Mouse (Mus musculus) embryonic facial prominence, embryonic 14.5 days (tissue): Measurements from ENCODE around the gene Gm884. TPM values are rescaled to one million over a fixed set of nuclear protein-coding genes. Genes with fewer than 3 reads are reported as not detected.
A peak's percentile ranks its signal among the peaks of the same experiment; 100 is the strongest.
"Not testable (repeated sequence)": the region's sequence is repeated elsewhere in the genome, so short reads cannot be mapped to it uniquely, and the experiment has no call there.

ENCODE experiments used
- ATAC-seq: fragments of 200-750 bp; cut with Nextera tagmentation; 2 replicates; pipeline ENCODE4 v1.8.0; 2017; ENCODE audit warnings: low read depth, moderate number of reproducible peaks, moderate TSS enrichment
- DNase-seq: peaks from one replicate; pipeline ENCODE4 v3.0.0-alpha.2; 2015; ENCODE audit warnings: low spot score
- H3K27ac ChIP-seq: fragments of 300-500 bp; sonication (generic); replicated peaks from 2 replicates; pipeline ENCODE4 v1.5.1; 2014; ENCODE audit warnings: low read depth, mild to moderate bottlenecking, low read length, moderate library complexity
- H3K27me3 ChIP-seq: fragments of 300-500 bp; sonication (generic); replicated peaks from 2 replicates; pipeline ENCODE4 v1.6.1; 2014; ENCODE audit warnings: low read length; ENCODE audit not compliant: control insufficient read depth, insufficient read depth
- H3K36me3 ChIP-seq: fragments of 300-500 bp; sonication (generic); 2 replicates; pipeline ENCODE4 v1.6.1; 2014; ENCODE audit warnings: low read length, mixed read lengths; ENCODE audit not compliant: control insufficient read depth, insufficient read depth
- H3K4me1 ChIP-seq: fragments of 300-500 bp; sonication (generic); 2 replicates; pipeline ENCODE4 v1.6.1; 2014; ENCODE audit warnings: antibody characterized with exemption, low read length; ENCODE audit not compliant: control insufficient read depth, insufficient read depth
- H3K4me2 ChIP-seq: fragments of 300-500 bp; sonication (generic); 2 replicates; pipeline ENCODE4 v1.6.1; 2014; ENCODE audit warnings: low read depth, mild to moderate bottlenecking, low read length, moderate library complexity, mixed read lengths
- H3K4me3 ChIP-seq: fragments of 300-500 bp; sonication (generic); 2 replicates; pipeline ENCODE4 v1.5.1; 2014; ENCODE audit warnings: low read depth, mild to moderate bottlenecking, low read length
- H3K9ac ChIP-seq: fragments of 300-500 bp; sonication (generic); 2 replicates; pipeline ENCODE4 v1.6.1; 2014; ENCODE audit warnings: low read depth, mild to moderate bottlenecking, low read length, moderate library complexity, mixed read lengths
- H3K9me3 ChIP-seq: fragments of 300-500 bp; sonication (generic); 2 replicates; pipeline ENCODE4 v1.6.1; 2016; ENCODE audit warnings: low read length; ENCODE audit not compliant: control insufficient read depth
- WGBS: fragments of 180-500 bp; shearing (Covaris S2); extraction: QIAGEN DNeasy Blood & Tissue Kit; methylation state at CpG from one replicate; pipeline ENCODE4 v1.1.7; 2014; 5-methylcytosine and 5-hydroxymethylcytosine counted together
- polyA plus RNA-seq: library from polyadenylated mRNA; unstranded; fragments of >200 nt; fragmentation: Nextera tagmentation; extraction: Ambion mirVana; gene quantifications from 2 replicates; pipeline ENCODE4 v1.2.1, GENCODE M21; 2014

Gene Gm884
- polyA plus RNA-seq, 1 experiment from 2014 or later = not detected

DNA sequence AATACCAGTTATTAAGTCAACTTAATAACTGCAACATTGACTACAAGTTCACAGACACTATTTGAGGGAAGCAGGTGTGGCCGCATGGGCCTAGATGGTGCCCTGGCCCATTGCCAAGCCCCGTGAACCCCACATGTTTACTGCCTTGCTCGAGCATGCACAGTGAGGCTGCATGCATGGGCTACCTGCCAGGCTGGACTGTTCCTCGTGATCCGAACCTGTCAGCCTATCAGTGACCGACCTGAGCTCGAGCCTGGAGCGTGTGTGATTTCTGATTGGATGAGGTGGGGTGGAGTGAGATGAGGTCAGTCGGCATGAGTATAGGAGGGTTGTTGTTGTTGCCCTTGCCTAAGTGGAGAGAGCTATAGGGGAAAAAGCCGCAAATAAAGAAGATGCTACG lies 42.6 kb downstream of the Gm884 start:
- 91% methylated on average over 11 of the region's 11 CpGs for WGBS
- Histone ChIP-seq H3K9me3 (no peaks in the 10 kb centered on the region), H3K27ac (no peak overlapping the region), H3K4me1 (no peaks in the 10 kb centered on the region), H3K27me3 (no peaks in the 10 kb centered on the region), H3K9ac (no peak overlapping the region), H3K4me3 (no peak overlapping the region), H3K4me2 (no peak overlapping the region), H3K36me3 (no peaks in the 10 kb centered on the region)
- ATAC-seq (no peak), DNase-seq (no peak)

DNA sequence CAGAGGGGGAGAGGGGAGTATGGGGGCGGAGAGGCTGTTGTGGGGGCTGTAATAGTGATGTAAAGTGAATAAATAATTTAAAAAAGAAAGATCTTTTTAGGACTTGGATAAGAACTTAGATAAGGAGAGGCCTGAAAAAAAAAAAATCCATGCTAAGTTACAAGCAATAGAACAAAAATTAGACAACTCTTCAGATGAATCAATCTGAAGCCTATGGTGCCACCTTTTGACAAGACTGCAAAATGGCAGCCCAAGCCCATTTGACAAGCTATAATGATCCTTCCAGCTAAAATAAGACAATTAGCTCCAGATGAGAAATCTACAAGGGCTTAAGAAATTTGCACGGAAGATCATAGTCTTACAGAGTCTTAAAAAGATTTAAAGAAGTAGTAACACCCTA lies 64.9 kb downstream of the Gm884 start:
- Histone ChIP-seq H3K4me2 (no peak overlapping the region), H3K4me1 (no peaks in the 10 kb centered on the region), H3K27me3 (no peaks in the 10 kb centered on the region), H3K9ac (no peak overlapping the region), H3K27ac (no peak overlapping the region), H3K4me3 (no peak overlapping the region), H3K9me3 (no peaks in the 10 kb centered on the region), H3K36me3 (no peaks in the 10 kb centered on the region)
- ATAC-seq (no peak), DNase-seq (peak; percentile 32)
- WGBS = 66% methylated on average over 2 of the region's 2 CpGs

DNA sequence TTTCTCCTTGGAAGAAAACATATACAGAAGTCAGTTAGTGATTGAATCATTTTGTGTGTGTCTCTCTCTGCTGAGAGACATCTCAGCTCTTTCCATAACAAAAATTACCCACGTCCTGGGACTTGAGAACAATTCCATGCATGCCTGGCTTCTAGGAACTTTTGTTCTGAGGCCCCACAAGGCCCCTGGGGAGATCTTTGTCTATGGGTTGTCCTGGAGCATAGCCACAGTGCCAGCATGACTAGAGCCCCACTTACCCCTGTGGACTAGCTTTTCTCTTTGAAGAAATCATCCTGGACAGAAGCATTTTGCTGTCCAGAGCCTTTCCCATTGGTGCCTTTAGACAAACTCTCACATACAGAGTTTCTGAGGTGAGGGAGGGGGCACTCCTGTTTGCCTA lies 86.0 kb downstream of the Gm884 start:
- H3K27ac ChIP-seq, ATAC-seq, H3K27me3 ChIP-seq, H3K4me2 ChIP-seq, H3K36me3 ChIP-seq, H3K4me1 ChIP-seq, H3K9me3 ChIP-seq, H3K4me3 ChIP-seq, H3K9ac ChIP-seq, DNase-seq: not testable (repeated sequence)
- WGBS = 25% methylated on average over 1 of the region's 1 CpGs

DNA sequence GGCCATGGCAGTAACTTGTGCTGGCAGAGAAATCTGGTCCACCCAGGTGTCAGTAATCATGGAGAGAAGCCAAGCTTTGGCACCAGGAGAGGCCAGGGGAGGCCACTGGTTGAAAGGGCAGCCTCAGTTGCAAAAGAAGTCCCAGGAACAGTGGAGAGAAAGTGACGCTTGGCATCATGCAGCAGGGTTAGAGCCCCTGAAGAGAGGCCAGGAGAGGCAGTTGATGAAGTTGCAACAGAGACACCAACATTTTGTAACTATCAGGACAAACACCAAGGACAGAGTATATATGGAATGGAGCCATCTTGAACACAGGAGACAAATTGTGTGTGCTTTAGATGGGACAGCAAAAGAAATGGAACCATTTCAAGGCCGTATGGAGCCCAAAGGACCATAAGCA lies 108.8 kb downstream of the Gm884 start:
- DNase-seq = no peak
- H3K4me2 ChIP-seq = no peak overlapping the region
- ATAC-seq = no peak
- no peak overlapping the region for H3K27ac ChIP-seq
- no peak overlapping the region for H3K9ac ChIP-seq
- 0 out of 2 replicates have a peak, but pooled peaks cover 11% of the 10 kb centered on the region for H3K9me3 ChIP-seq
- H3K27me3 ChIP-seq = no peaks in the 10 kb centered on the region
- no peaks in the 10 kb centered on the region for H3K36me3 ChIP-seq
- no peak overlapping the region for H3K4me3 ChIP-seq
- 74% methylated on average over 2 of the region's 2 CpGs for WGBS
- H3K4me1 ChIP-seq = no peaks in the 10 kb centered on the region

DNA sequence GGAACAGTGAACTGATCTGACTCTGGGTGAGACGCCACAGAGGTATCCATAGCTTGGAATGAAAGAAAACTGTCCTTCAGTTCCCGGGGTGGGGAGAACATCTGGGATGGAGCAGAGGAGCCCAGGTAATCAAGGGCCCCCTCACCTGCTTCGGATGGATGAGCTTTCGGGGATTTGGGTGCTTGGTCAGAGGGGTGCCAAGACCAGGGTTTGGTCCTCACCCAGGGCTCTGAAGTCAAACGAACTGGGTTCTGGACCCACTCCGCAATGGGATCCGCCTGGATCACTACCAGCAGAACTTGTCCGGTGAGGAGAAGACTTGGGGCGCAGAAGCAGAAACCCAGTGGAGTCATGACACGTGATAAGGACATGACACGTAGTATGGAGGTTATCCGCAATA lies 116.4 kb downstream of the Gm884 start, which contains the start of gene Lrrc37a:
Gene Lrrc37a, minus strand, starts transcription at position 101 of the 400 bp plus-strand sequence.
- no peak within 1 kb of the TSS for H3K4me2 ChIP-seq
- no peaks in the 10 kb centered on the region for H3K9me3 ChIP-seq
- no peak within 1 kb of the TSS for H3K27ac ChIP-seq
- H3K4me3 ChIP-seq = no peak within 1 kb of the TSS
- no peak within 1 kb of the TSS for H3K9ac ChIP-seq
- WGBS = 90% methylated on average over 12 of the region's 12 CpGs
- H3K36me3 ChIP-seq = no peaks in the 10 kb centered on the region
- no peaks in the 10 kb centered on the region for H3K27me3 ChIP-seq
- no peaks in the 10 kb centered on the region for H3K4me1 ChIP-seq
- ATAC-seq = no peak
- DNase-seq = no peak

Other genes with a start within 250 kb of the Gm884 start
- gene Plekhm1, start 208.5 kb downstream of the Gm884 start, polyA plus RNA-seq = 8.1 and 8.7 TPM in 2 replicates
- not detected in 2 replicates for gene Lrrc37a, start 116.5 kb downstream of the Gm884 start, polyA plus RNA-seq
- gene Lyzl6, start 17.8 kb upstream of the Gm884 start, polyA plus RNA-seq = not detected in 2 replicates
- gene Rprml, start 28.4 kb upstream of the Gm884 start, polyA plus RNA-seq = not detected in 2 replicates
- 93.7 and 106 TPM in 2 replicates for gene Gosr2, start 76.8 kb upstream of the Gm884 start, polyA plus RNA-seq
- gene Wnt9b, start 128.7 kb upstream of the Gm884 start, polyA plus RNA-seq = 0.42 and 0.52 TPM in 2 replicates
- 4.0 and 6.3 TPM in 2 replicates for gene Wnt3, start 153.0 kb upstream of the Gm884 start, polyA plus RNA-seq